Mouse (Mus musculus) mesoderm, embryonic 11.5 days (tissue): ENCODE results near the gene Wfdc12.

Experiments
- DNase-seq: peaks from one replicate; pipeline ENCODE4 v3.0.0-alpha.2; 2012; ENCODE audit warnings: low read depth, low spot score

Wfdc12 gene

GRCm38 (mm10) chr2:164177831-164178230 is 12.6 kb downstream of the Wfdc12 start:
- no peak for DNase-seq

- DNase-seq, result no peak
Observed at GRCm38 (mm10) chr2:164175850-164176249, 14.6 kb downstream of the Wfdc12 start.

GRCm38 (mm10) chr2:164174649-164175395 is 15.6 kb downstream of the Wfdc12 start:
- DNase-seq, result no peak

- DNase-seq, result no peak
Observed at GRCm38 (mm10) chr2:164173394-164173793, 17.0 kb downstream of the Wfdc12 start.

- DNase-seq, result no peak
Observed at GRCm38 (mm10) chr2:164170902-164171301, 19.5 kb downstream of the Wfdc12 start, which contains the start of gene Kcns1. Gene Kcns1, minus strand, starts transcription at chr2:164171113.

- no peak for DNase-seq
Observed at GRCm38 (mm10) chr2:164170326-164170725, 20.1 kb downstream of the Wfdc12 start.

- DNase-seq, result peak; percentile 34
Observed at GRCm38 (mm10) chr2:164168571-164168946, 21.8 kb downstream of the Wfdc12 start.

- peak; percentile 30 for DNase-seq
Observed at GRCm38 (mm10) chr2:164167752-164168570, 22.4 kb downstream of the Wfdc12 start.

GRCm38 (mm10) chr2:164164941-164165340 is 25.5 kb downstream of the Wfdc12 start:
- DNase-seq, result no peak

GRCm38 (mm10) chr2:164161515-164162055 is 28.8 kb downstream of the Wfdc12 start:
- no peak for DNase-seq

- no peak for DNase-seq
Observed at GRCm38 (mm10) chr2:164158838-164159237, 31.6 kb downstream of the Wfdc12 start.

GRCm38 (mm10) chr2:164156158-164156557 is 34.2 kb downstream of the Wfdc12 start:
- no peak for DNase-seq

GRCm38 (mm10) chr2:164154007-164154406 is 36.4 kb downstream of the Wfdc12 start:
- DNase-seq, result no peak

- DNase-seq, result no peak
Observed at GRCm38 (mm10) chr2:164152341-164152740, 38.1 kb downstream of the Wfdc12 start.

GRCm38 (mm10) chr2:164150086-164150760 is 40.2 kb downstream of the Wfdc12 start:
- peak; percentile 56 for DNase-seq

- DNase-seq, result no peak
Observed at GRCm38 (mm10) chr2:164146556-164146955, 43.9 kb downstream of the Wfdc12 start.

- no peak for DNase-seq
Observed at GRCm38 (mm10) chr2:164144541-164144940, 45.9 kb downstream of the Wfdc12 start.

GRCm38 (mm10) chr2:164144025-164144424 is 46.4 kb downstream of the Wfdc12 start:
- DNase-seq, result no peak

- DNase-seq, result no peak
Observed at GRCm38 (mm10) chr2:164142021-164142420, 48.4 kb downstream of the Wfdc12 start.
